In genomic region chr5:122928293-122928692, GRCm38 (mm10) we compare ENCODE assay signal across 26 mouse cellular contexts.
A peak's percentile ranks its signal among the peaks of the same experiment; 100 is the strongest.
DNase-seq lines count a peak whose midpoint lies in the region; ATAC-seq and TF ChIP-seq lines count a peak whose summit lies in the region.
"Had no signal": no experiment of that assay in that cellular context is flagged by ENCODE, and none has a peak within 500 bp of the region (broad histone marks: within the 10 kb centered on the region; RNA-seq: fewer than 3 reads in every experiment).

No protein-coding gene starts in this region.

- H3K27ac ChIP-seq in kidney, embryonic 16.5 days (ENCODE audit: low read length), result no peak overlapping the region
- no peak overlapping the region for H3K27ac ChIP-seq in kidney, adult 2 months (ENCODE audit: insufficient read depth, low read depth, low read length)
- H3K27ac ChIP-seq in ES-E14 (ENCODE audit: insufficient read depth, low read depth, low read length, poor library complexity, severe bottlenecking), result peak overlapping the region; percentile 60; the same call in 1 of the 2 replicates
- no peak overlapping the region for H3K27ac ChIP-seq in forebrain, postnatal 0 days (ENCODE audit: low read depth, low read length)
- H3K27ac ChIP-seq: embryonic facial prominence, embryonic 12.5 days; hindbrain, embryonic 10.5 days; kidney, postnatal 0 days; liver, embryonic 13.5 days; lung, embryonic 15.5 days had no signal

- in situ Hi-C loops in ES-E14 (cut with MboI; ENCODE audit: low sequenced_read_pairs in 2 of 2, unreplicated experiment in 2 of 2), result no loop called here

- no peak overlapping the region for H3K4me3 ChIP-seq in kidney, embryonic 16.5 days (ENCODE audit: low read length)
- H3K4me3 ChIP-seq in kidney, adult 2 months (ENCODE audit: insufficient read depth, low read depth, low read length), result no peak overlapping the region
- peak overlapping the region; percentile 30 for H3K4me3 ChIP-seq in E14TG2a.4 (replicated peaks; ENCODE audit: low read length)
- peak overlapping the region in 1 of 2 experiments; percentile 7; a peak in 1 of 4 replicates for H3K4me3 ChIP-seq in ES-E14 (ENCODE audit: insufficient read depth in 1 of 2, low read depth in 1 of 2, low read length in 2 of 2, poor library complexity in 1 of 2, severe bottlenecking in 1 of 2)
- H3K4me3 ChIP-seq in forebrain, postnatal 0 days (ENCODE audit: low read depth, low read length), result no peak overlapping the region
- H3K4me3 ChIP-seq: embryonic facial prominence, embryonic 12.5 days; erythroblast, embryonic 14.5 days; hindbrain, embryonic 10.5 days; liver, embryonic 13.5 days; lung, embryonic 15.5 days; myocyte had no signal

- TF ChIP-seq CTCF in kidney, adult 2 months (conservative IDR thresholded peaks at IDR 0.05; ENCODE audit: insufficient read depth, insufficient read length, low read depth, low read length), result no peak
- no peak for TF ChIP-seq CTCF in E14TG2a.4 (conservative IDR thresholded peaks at IDR 0.05; ENCODE audit: low read length)
- TF ChIP-seq CTCF in forebrain, postnatal 0 days (IDR thresholded peaks at IDR 0.05; ENCODE audit: low read depth), result no peak

- 73% methylated on average over 3 of the region's 3 CpGs for WGBS in kidney, embryonic 16.5 days
- 75% methylated on average over 3 of the region's 3 CpGs for WGBS in kidney, adult 2 months
- WGBS in forebrain, postnatal 0 days, result 80% methylated on average over 3 of the region's 3 CpGs

- ATAC-seq in kidney, embryonic 16.5 days (ENCODE audit: low FRiP score, low TSS enrichment), result 0 out of 2 replicates have a peak, but pooled peaks have one; percentile 18
- ATAC-seq in forebrain, postnatal 0 days, result no peak
- ATAC-seq: forebrain, embryonic 14.5 days; hindbrain, embryonic 16.5 days; midbrain, embryonic 16.5 days had no signal

- H3K4me2 ChIP-seq in kidney, embryonic 16.5 days (replicated peaks; ENCODE audit: low read depth, low read length), result no peak overlapping the region
- H3K4me2 ChIP-seq in forebrain, postnatal 0 days (ENCODE audit: low read depth), result no peak overlapping the region
- H3K4me2 ChIP-seq: embryonic facial prominence, embryonic 12.5 days; heart, embryonic 11.5 days; liver, embryonic 13.5 days; lung, embryonic 15.5 days had no signal

- H3K27me3 ChIP-seq in kidney, embryonic 16.5 days (ENCODE audit: insufficient read depth, low read length), result no peaks in the 10 kb centered on the region
- H3K27me3 ChIP-seq in kidney, adult 2 months (replicated peaks; ENCODE audit: control insufficient read depth, insufficient read depth, low read length), result no peaks in the 10 kb centered on the region
- no peaks in the 10 kb centered on the region for H3K27me3 ChIP-seq in E14TG2a.4 (ENCODE audit: insufficient read depth, low read length)
- H3K27me3 ChIP-seq in forebrain, postnatal 0 days (ENCODE audit: insufficient read depth, low read length), result no peaks in the 10 kb centered on the region
- H3K27me3 ChIP-seq: embryonic facial prominence, embryonic 12.5 days; liver, embryonic 13.5 days; lung, embryonic 15.5 days had no signal

- H3K36me3 ChIP-seq in kidney, embryonic 16.5 days (ENCODE audit: insufficient read depth, low read length), result peaks cover 20% of the 10 kb centered on the region; the same call in 1 of the 2 replicates
- H3K36me3 ChIP-seq in kidney, adult 2 months (ENCODE audit: control insufficient read depth, insufficient read depth, low read length), result no peaks in the 10 kb centered on the region
- peaks cover 40% of the 10 kb centered on the region for H3K36me3 ChIP-seq in E14TG2a.4 (ENCODE audit: insufficient read depth, low read length)
- peaks cover 10% of the 10 kb centered on the region; the same call in 1 of the 2 replicates for H3K36me3 ChIP-seq in ES-E14 (ENCODE audit: control insufficient read depth, insufficient read depth, low read length, poor library complexity, severe bottlenecking)
- H3K36me3 ChIP-seq in forebrain, postnatal 0 days (ENCODE audit: insufficient read depth), result peaks cover 22% of the 10 kb centered on the region
- H3K36me3 ChIP-seq: lung, embryonic 15.5 days had no signal

- no peaks in the 10 kb centered on the region for H3K9me3 ChIP-seq in kidney, embryonic 16.5 days (ENCODE audit: low read length)
- H3K9me3 ChIP-seq in E14TG2a.4 (ENCODE audit: low read length) (no peaks in the 10 kb centered on the region), ES-E14 (ENCODE audit: control insufficient read depth, insufficient read depth, low read depth, low read length) (no peaks in the 10 kb centered on the region)
- no peaks in the 10 kb centered on the region for H3K9me3 ChIP-seq in forebrain, postnatal 0 days (ENCODE audit: low read length)
- H3K9me3 ChIP-seq: embryonic facial prominence, embryonic 12.5 days; hindbrain, embryonic 10.5 days; liver, embryonic 13.5 days; lung, embryonic 15.5 days had no signal

- no peak overlapping the region for H3K9ac ChIP-seq in kidney, embryonic 16.5 days (replicated peaks; ENCODE audit: low read length)
- peak overlapping the region; percentile 57; the same call in 1 of the 2 replicates for H3K9ac ChIP-seq in ES-E14 (ENCODE audit: insufficient read depth, low read depth, low read length, poor library complexity, severe bottlenecking)
- H3K9ac ChIP-seq in forebrain, postnatal 0 days, result no peak overlapping the region
- H3K9ac ChIP-seq: embryonic facial prominence, embryonic 12.5 days; liver, embryonic 13.5 days; lung, embryonic 15.5 days had no signal

- 0 out of 2 replicates have a peak, but pooled peaks cover 4% of the 10 kb centered on the region for H3K4me1 ChIP-seq in kidney, embryonic 16.5 days (ENCODE audit: insufficient read depth, low read length)
- no peaks in the 10 kb centered on the region for H3K4me1 ChIP-seq in kidney, adult 2 months (ENCODE audit: control insufficient read depth, insufficient read depth, low read length)
- peaks cover 63% of the 10 kb centered on the region for H3K4me1 ChIP-seq in E14TG2a.4 (replicated peaks; ENCODE audit: low read depth, low read length)
- H3K4me1 ChIP-seq in ES-E14 (ENCODE audit: control insufficient read depth in 2 of 2, insufficient read depth in 2 of 2, low read length in 2 of 2, poor library complexity in 1 of 2), result peaks cover 5 to 23% of the 10 kb centered on the region in 2 experiments
- H3K4me1 ChIP-seq in forebrain, postnatal 0 days (ENCODE audit: insufficient read depth), result peaks cover 4% of the 10 kb centered on the region
- H3K4me1 ChIP-seq: embryonic facial prominence, embryonic 12.5 days had no signal

- TF ChIP-seq POLR2A in kidney, adult 2 months (IDR thresholded peaks at IDR 0.05; ENCODE audit: low read depth, low read length), result no peak

- DNase-seq in kidney, adult 2 months, result no peak
- no peak for DNase-seq in ES-E14 (ENCODE audit: low read depth, low spot score)
- peak; percentile 31 for DNase-seq in lung, postnatal 10 days
- no peak for DNase-seq in natural killer cell, adult 2 months (ENCODE audit: low spot score in 2 of 2)
- no peak for DNase-seq in right cerebral cortex, postnatal 14 days
- no peak for DNase-seq in forebrain, postnatal 0 days
- DNase-seq: cerebellum, adult 11 months; cerebellum, adult 9-11 months; gastrocnemius, postnatal 10 days; heart, postnatal 10 days; kidney, adult 11 months; layer of hippocampus, adult 9-11 months; liver, embryonic 13.5 days; thymus, postnatal 25 days had no signal

TF ChIP-seq in ES-E14, 5 proteins besides CTCF, POLR2A, EP300 and RAD21:
- no peak for TF ChIP-seq HCFC1 (IDR thresholded peaks at IDR 0.05; ENCODE audit: borderline replicate concordance, insufficient read depth, low read length)
- TF ChIP-seq ZNF384 (IDR thresholded peaks at IDR 0.05; ENCODE audit: low read depth, low read length), result no peak
- TF ChIP-seq MAFK (IDR thresholded peaks at IDR 0.05; ENCODE audit: insufficient read depth, low read depth, low read length), result no peak
- TF ChIP-seq ZC3H11A (IDR thresholded peaks at IDR 0.05; ENCODE audit: borderline replicate concordance, low read depth, low read length), result no peak
- no peak for TF ChIP-seq CHD2 (IDR thresholded peaks at IDR 0.05; ENCODE audit: low read depth, low read length)
